Mouse (Mus musculus) heart, embryonic 14.5 days (tissue): ENCODE results near the gene Rbl2. TPM values are rescaled to one million over a fixed set of nuclear protein-coding genes. Genes with fewer than 3 reads are reported as not detected.

Experiments used
- ATAC-seq: fragments of 200-750 bp; cut with Nextera tagmentation; 2 replicates; pipeline ENCODE4 v1.8.0; 2017; ENCODE audit warnings: low read depth, moderate TSS enrichment; ENCODE audit not compliant: insufficient number of reproducible peaks, insufficient read depth, low FRiP score
- H3K27ac ChIP-seq, 2 experiments: fragments of 200-500 bp in 1 of 2; fragments of 300-500 bp in 1 of 2; sonication (generic) in 1 of 2; replicated peaks in 1 of 2; 2 replicates each; pipeline ENCODE4 v1.5.1; 2012 to 2014; ENCODE audit warnings: low read depth in 2 of 2, low read length in 2 of 2, control low read depth in 1 of 2, mild to moderate bottlenecking in 1 of 2, mixed read lengths in 1 of 2; ENCODE audit not compliant: control insufficient read depth in 1 of 2, insufficient read depth in 1 of 2
- H3K27me3 ChIP-seq: fragments of 300-500 bp; sonication (generic); 2 replicates; pipeline ENCODE4 v1.6.1; 2014; ENCODE audit warnings: mild to moderate bottlenecking, low read length, control low read depth; ENCODE audit not compliant: control insufficient read depth, insufficient read depth
- H3K36me3 ChIP-seq: fragments of 300-500 bp; sonication (generic); 2 replicates; pipeline ENCODE4 v1.6.1; 2014; ENCODE audit warnings: mild to moderate bottlenecking, control low read depth, low read length, mixed read lengths; ENCODE audit not compliant: control insufficient read depth, insufficient read depth
- H3K4me1 ChIP-seq, 2 experiments: fragments of 200-500 bp in 1 of 2; fragments of 300-500 bp in 1 of 2; sonication (generic) in 1 of 2; 2 replicates each; pipeline ENCODE4 v1.6.1; 2012 to 2014; ENCODE audit warnings: low read length in 2 of 2, control low read depth in 1 of 2, mixed read lengths in 1 of 2; ENCODE audit not compliant: control insufficient read depth in 2 of 2, insufficient read depth in 2 of 2
- H3K4me2 ChIP-seq: fragments of 300-500 bp; sonication (generic); 2 replicates; pipeline ENCODE4 v1.6.1; 2014; ENCODE audit warnings: mild to moderate bottlenecking, low read length
- H3K4me3 ChIP-seq, 2 experiments: fragments of 200-500 bp in 1 of 2; fragments of 300-500 bp in 1 of 2; sonication (generic) in 1 of 2; 2 replicates each; pipeline ENCODE4 v1.5.1; 2012 to 2014; ENCODE audit warnings: low read length in 2 of 2, mild to moderate bottlenecking in 2 of 2, control low read depth in 1 of 2, low read depth in 1 of 2, moderate library complexity in 1 of 2; ENCODE audit not compliant: control insufficient read depth in 1 of 2, insufficient read depth in 1 of 2
- H3K9ac ChIP-seq: fragments of 300-500 bp; sonication (generic); 2 replicates; pipeline ENCODE4 v1.6.1; 2014; ENCODE audit warnings: mild to moderate bottlenecking, low read length
- H3K9me3 ChIP-seq: fragments of 300-500 bp; sonication (generic); 2 replicates; pipeline ENCODE4 v1.6.1; 2016; ENCODE audit warnings: low read length, control low read depth; ENCODE audit not compliant: control insufficient read depth
- WGBS: fragments of 180-500 bp; shearing (Covaris S2); extraction: QIAGEN DNeasy Blood & Tissue Kit; methylation state at CpG from one replicate; pipeline ENCODE4 v1.1.7; 2014; 5-methylcytosine and 5-hydroxymethylcytosine counted together
- polyA plus RNA-seq: library from polyadenylated mRNA; unstranded; fragments of >200 nt; fragmentation: Nextera tagmentation; extraction: Ambion mirVana; gene quantifications from 2 replicates; pipeline ENCODE4 v1.2.1, GENCODE M21; 2014

Rbl2 gene
- polyA plus RNA-seq, 1 experiment from 2014 or later, result 21.1 TPM

- Histone ChIP-seq H3K9ac (no peak overlapping the region), H3K27me3 (no peaks in the 10 kb centered on the region), H3K4me3 (no peak overlapping the region), H3K36me3 (peaks cover 67% of the 10 kb centered on the region), H3K27ac (0 out of 4 replicates have a peak overlapping the region, but pooled peaks of 1 of the 2 experiments have one; percentile 8), H3K4me1 (no peaks in the 10 kb centered on the region; a peak in 1 of 4 replicates), H3K9me3 (no peaks in the 10 kb centered on the region), H3K4me2 (no peak overlapping the region)
- 46% methylated on average over 6 of the region's 6 CpGs for WGBS
- no peak for ATAC-seq
Observed at GRCm38 (mm10) chr8:91098106-91098505, 28.2 kb downstream of the Rbl2 start.

GRCm38 (mm10) chr8:91106271-91106670, 36.4 kb downstream of the Rbl2 start:
- no peaks in the 10 kb centered on the region for H3K4me1 ChIP-seq
- no peak overlapping the region for H3K4me2 ChIP-seq
- H3K4me3 ChIP-seq, result no peak overlapping the region
- H3K9ac ChIP-seq, result no peak overlapping the region
- no peak overlapping the region for H3K27ac ChIP-seq
- no peaks in the 10 kb centered on the region for H3K9me3 ChIP-seq
- ATAC-seq, result no peak
- WGBS, result 86% methylated on average over 12 of the region's 12 CpGs
- no peaks in the 10 kb centered on the region for H3K27me3 ChIP-seq
- peaks cover 61% of the 10 kb centered on the region for H3K36me3 ChIP-seq

GRCm38 (mm10) chr8:91111868-91112477, 42.1 kb downstream of the Rbl2 start:
- no peak overlapping the region for H3K9ac ChIP-seq
- H3K27me3 ChIP-seq, result no peaks in the 10 kb centered on the region
- no peak overlapping the region for H3K27ac ChIP-seq
- ATAC-seq, result no peak
- H3K36me3 ChIP-seq, result peaks cover 68% of the 10 kb centered on the region
- no peaks in the 10 kb centered on the region for H3K4me1 ChIP-seq
- 78% methylated on average over 5 of the region's 5 CpGs for WGBS
- no peak overlapping the region for H3K4me2 ChIP-seq
- no peaks in the 10 kb centered on the region for H3K9me3 ChIP-seq
- H3K4me3 ChIP-seq, result no peak overlapping the region

- Histone ChIP-seq H3K27ac (no peak overlapping the region), H3K9ac (no peak overlapping the region), H3K36me3 (peaks cover 74% of the 10 kb centered on the region), H3K9me3 (no peaks in the 10 kb centered on the region), H3K4me2 (no peak overlapping the region), H3K27me3 (no peaks in the 10 kb centered on the region), H3K4me3 (no peak overlapping the region), H3K4me1 (no peaks in the 10 kb centered on the region)
- no peak for ATAC-seq
- WGBS, result 89% methylated on average over 5 of the region's 5 CpGs
Observed at GRCm38 (mm10) chr8:91114428-91114827, 44.6 kb downstream of the Rbl2 start.

- H3K9me3 ChIP-seq, result no peaks in the 10 kb centered on the region
- no peak for ATAC-seq
- 81% methylated on average over 11 of the region's 11 CpGs for WGBS
Observed at GRCm38 (mm10) chr8:91114910-91115309, 45.1 kb downstream of the Rbl2 start.

GRCm38 (mm10) chr8:91117537-91117936, 47.7 kb downstream of the Rbl2 start:
- no peak overlapping the region for H3K9ac ChIP-seq
- no peaks in the 10 kb centered on the region for H3K4me1 ChIP-seq
- no peak for ATAC-seq
- 80% methylated on average over 4 of the region's 4 CpGs for WGBS
- no peak overlapping the region for H3K4me3 ChIP-seq
- H3K27ac ChIP-seq, result no peak overlapping the region
- H3K9me3 ChIP-seq, result no peaks in the 10 kb centered on the region
- no peaks in the 10 kb centered on the region for H3K27me3 ChIP-seq
- no peak overlapping the region for H3K4me2 ChIP-seq
- H3K36me3 ChIP-seq, result peaks cover 88% of the 10 kb centered on the region

More at GRCm38 (mm10) chr8:91114910-91115309, 45.1 kb downstream of the Rbl2 start:
- no peaks in the 10 kb centered on the region for H3K4me1 ChIP-seq
- H3K4me2 ChIP-seq, result no peak overlapping the region
- H3K27ac ChIP-seq, result no peak overlapping the region
- no peaks in the 10 kb centered on the region for H3K27me3 ChIP-seq
- H3K4me3 ChIP-seq, result no peak overlapping the region
- H3K36me3 ChIP-seq, result peaks cover 78% of the 10 kb centered on the region
- H3K9ac ChIP-seq, result no peak overlapping the region

- 76% methylated on average over 3 of the region's 3 CpGs for WGBS
- H3K36me3 ChIP-seq, result peaks cover 89% of the 10 kb centered on the region
Observed at GRCm38 (mm10) chr8:91118131-91118530, 48.3 kb downstream of the Rbl2 start.

GRCm38 (mm10) chr8:91124315-91124714, 54.5 kb downstream of the Rbl2 start:
- 92% methylated on average over 5 of the region's 5 CpGs for WGBS
- Histone ChIP-seq H3K4me1 (no peaks in the 10 kb centered on the region), H3K27ac (no peak overlapping the region)

More at GRCm38 (mm10) chr8:91118131-91118530, 48.3 kb downstream of the Rbl2 start:
- Histone ChIP-seq H3K4me3 (no peak overlapping the region), H3K9ac (no peak overlapping the region), H3K27me3 (no peaks in the 10 kb centered on the region), H3K27ac (no peak overlapping the region), H3K9me3 (no peaks in the 10 kb centered on the region), H3K4me2 (no peak overlapping the region), H3K4me1 (no peaks in the 10 kb centered on the region)
- ATAC-seq, result no peak

More at GRCm38 (mm10) chr8:91124315-91124714, 54.5 kb downstream of the Rbl2 start:
- H3K27me3 ChIP-seq, result no peaks in the 10 kb centered on the region
- ATAC-seq, result no peak
- H3K36me3 ChIP-seq, result peaks cover 97% of the 10 kb centered on the region
- no peak overlapping the region for H3K9ac ChIP-seq
- H3K4me2 ChIP-seq, result no peak overlapping the region
- H3K9me3 ChIP-seq, result no peaks in the 10 kb centered on the region
- no peak overlapping the region for H3K4me3 ChIP-seq
